Mouse (Mus musculus) E14TG2a.4 (cell line): ENCODE data around the gene Pakap.
A peak's percentile ranks its signal among the peaks of the same experiment; 100 is the strongest.

Source experiments
- H3K27me3 ChIP-seq: 2 replicates; pipeline ENCODE4 v1.6.1; 2014; ENCODE audit warnings: low read length, control low read depth; ENCODE audit not compliant: insufficient read depth
- H3K36me3 ChIP-seq: 2 replicates; pipeline ENCODE4 v1.6.1; 2014; ENCODE audit warnings: low read length, control low read depth; ENCODE audit not compliant: insufficient read depth
- H3K4me1 ChIP-seq: replicated peaks from 2 replicates; pipeline ENCODE4 v1.6.1; 2014; ENCODE audit warnings: low read depth, low read length, control low read depth
- H3K4me3 ChIP-seq: replicated peaks from 2 replicates; pipeline ENCODE4 v1.5.1; 2014; ENCODE audit warnings: mild to moderate bottlenecking, low read length
- H3K9me3 ChIP-seq: 2 replicates; pipeline ENCODE4 v1.6.1; 2014; ENCODE audit warnings: low read length, control low read depth
- CTCF ChIP-seq: conservative IDR thresholded peaks from 2 replicates; pipeline ENCODE4 v1.5.1; 2014; ENCODE audit warnings: low read length
- NANOG ChIP-seq: IDR thresholded peaks from 2 replicates; pipeline ENCODE4 v1.6.1; 2014; ENCODE audit warnings: borderline replicate concordance, low read length, mixed read lengths
- POU5F1 ChIP-seq: IDR thresholded peaks from 2 replicates; pipeline ENCODE4 v1.6.1; 2014; ENCODE audit warnings: low read length, borderline replicate concordance

Gene Pakap

GRCm38 (mm10) chr4:57716735-57717134 is 148.8 kb downstream of the Pakap start:
- no peak for TF ChIP-seq NANOG
- TF ChIP-seq CTCF = no peak
- TF ChIP-seq POU5F1 = no peak
- H3K4me1 ChIP-seq = peaks cover 21% of the 10 kb centered on the region
- no peak overlapping the region for H3K4me3 ChIP-seq
- no peaks in the 10 kb centered on the region for H3K27me3 ChIP-seq
- H3K36me3 ChIP-seq = no peaks in the 10 kb centered on the region
- H3K9me3 ChIP-seq = 0 out of 2 replicates have a peak, but pooled peaks cover 7% of the 10 kb centered on the region

DNA sequence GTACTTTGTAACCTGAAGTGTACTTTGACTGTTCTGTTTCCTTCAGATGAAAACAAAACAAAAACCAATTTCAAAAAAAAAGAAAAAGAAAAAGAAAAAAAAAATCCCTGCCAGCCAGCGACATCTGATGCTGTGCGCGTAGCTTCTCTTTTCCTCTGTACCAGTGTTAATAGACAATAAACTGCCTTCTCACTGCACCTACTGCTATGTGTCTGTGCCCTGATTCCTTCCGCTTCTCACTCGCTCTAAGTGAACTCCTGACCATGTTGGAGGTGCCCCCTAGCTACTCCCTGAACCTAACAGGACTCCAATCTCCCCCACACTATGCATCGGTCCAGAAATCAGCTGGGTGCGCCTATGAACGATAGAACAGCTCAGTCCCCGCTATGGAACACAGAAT is 149.4 kb downstream of the Pakap start, which contains the start of gene Akap2:
Akap2 (plus strand) TSS at position 304 of the 400 bp plus-strand sequence.
- Histone ChIP-seq H3K4me3 (no peak within 1 kb of the TSS), H3K36me3 (no peaks in the 10 kb centered on the region), H3K9me3 (0 out of 2 replicates have a peak, but pooled peaks cover 7% of the 10 kb centered on the region), H3K27me3 (no peaks in the 10 kb centered on the region), H3K4me1 (peaks cover 28% of the 10 kb centered on the region)
- TF ChIP-seq NANOG = no peak
- TF ChIP-seq CTCF = no peak
- no peak for TF ChIP-seq POU5F1

GRCm38 (mm10) chr4:57719370-57719769 is 151.4 kb downstream of the Pakap start:
- Histone ChIP-seq H3K4me1 (peaks cover 20% of the 10 kb centered on the region), H3K27me3 (no peaks in the 10 kb centered on the region), H3K9me3 (0 out of 2 replicates have a peak, but pooled peaks cover 7% of the 10 kb centered on the region), H3K4me3 (no peak overlapping the region), H3K36me3 (no peaks in the 10 kb centered on the region)
- TF ChIP-seq NANOG (no peak), CTCF (peak; percentile 55)

DNA sequence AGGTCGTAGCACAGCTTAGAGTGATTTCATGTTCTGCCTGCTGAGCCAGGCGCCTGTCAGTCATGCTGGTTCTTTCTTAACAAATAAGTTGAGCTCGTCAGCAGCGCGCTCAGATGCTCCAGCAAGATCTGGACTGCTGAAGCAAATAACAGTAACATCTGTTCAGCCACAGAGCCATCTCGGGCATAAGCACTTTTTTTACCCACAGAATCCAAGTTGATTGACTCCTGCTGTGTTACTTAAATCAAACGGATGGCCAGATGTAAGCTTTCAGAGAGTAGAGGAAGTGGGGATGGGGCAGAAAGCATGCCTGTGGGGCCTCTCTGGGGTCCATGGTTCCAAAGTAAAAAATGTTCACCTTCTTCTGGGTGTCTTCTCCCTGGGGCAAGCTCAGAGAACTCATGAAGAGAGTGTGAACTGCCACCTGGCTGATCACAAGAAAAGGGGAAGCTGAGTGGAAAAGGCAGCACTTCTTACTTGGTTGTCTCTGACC is 152.9 kb downstream of the Pakap start:
- Histone ChIP-seq H3K9me3 (0 out of 2 replicates have a peak, but pooled peaks cover 7% of the 10 kb centered on the region), H3K36me3 (no peaks in the 10 kb centered on the region), H3K27me3 (no peaks in the 10 kb centered on the region), H3K4me1 (peaks cover 20% of the 10 kb centered on the region), H3K4me3 (no peak overlapping the region)
- TF ChIP-seq CTCF (no peak), NANOG (no peak), POU5F1 (no peak)

DNA sequence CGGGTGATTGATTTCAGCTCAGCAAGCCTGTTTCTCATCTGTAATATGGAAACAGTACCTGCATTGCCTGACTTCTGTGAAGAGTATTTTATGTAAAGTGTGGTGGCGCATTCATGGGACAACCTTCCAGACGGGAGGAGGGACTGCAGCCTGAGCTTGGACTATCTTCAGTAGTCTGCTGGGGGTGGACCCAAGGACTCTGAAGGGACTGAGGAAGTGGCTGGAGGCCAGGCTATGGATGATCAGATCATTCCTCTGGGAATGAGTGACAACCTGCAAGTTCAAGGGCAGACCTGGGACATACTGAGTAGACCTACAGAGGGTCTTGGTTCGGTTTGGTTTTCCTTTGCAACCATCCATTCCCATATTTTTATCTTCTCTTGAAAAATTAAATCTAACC is 154.3 kb downstream of the Pakap start:
- TF ChIP-seq NANOG = no peak
- TF ChIP-seq CTCF = no peak
- no peak for TF ChIP-seq POU5F1
- no peak overlapping the region for H3K4me3 ChIP-seq

GRCm38 (mm10) chr4:57723659-57724058 is 155.7 kb downstream of the Pakap start:
- Histone ChIP-seq H3K27me3 (no peaks in the 10 kb centered on the region), H3K36me3 (no peaks in the 10 kb centered on the region), H3K4me3 (no peak overlapping the region), H3K4me1 (peaks cover 18% of the 10 kb centered on the region), H3K9me3 (0 out of 2 replicates have a peak, but pooled peaks cover 5% of the 10 kb centered on the region)
- TF ChIP-seq CTCF = no peak; the same call in 1 of the 2 replicates
- TF ChIP-seq NANOG = no peak
- TF ChIP-seq POU5F1 = no peak

More for the DNA sequence above, 154.3 kb downstream of the Pakap start:
- Histone ChIP-seq H3K36me3 (no peaks in the 10 kb centered on the region), H3K27me3 (no peaks in the 10 kb centered on the region), H3K9me3 (0 out of 2 replicates have a peak, but pooled peaks cover 7% of the 10 kb centered on the region), H3K4me1 (peaks cover 20% of the 10 kb centered on the region)

GRCm38 (mm10) chr4:57725569-57725968 is 157.6 kb downstream of the Pakap start:
- no peak overlapping the region for H3K4me3 ChIP-seq
- no peak for TF ChIP-seq CTCF
- no peak for TF ChIP-seq NANOG
- TF ChIP-seq POU5F1 = no peak
- H3K27me3 ChIP-seq = no peaks in the 10 kb centered on the region
- H3K4me1 ChIP-seq = peaks cover 15% of the 10 kb centered on the region
- H3K9me3 ChIP-seq = no peaks in the 10 kb centered on the region
- no peaks in the 10 kb centered on the region for H3K36me3 ChIP-seq

GRCm38 (mm10) chr4:57728611-57729183 is 160.7 kb downstream of the Pakap start:
- no peaks in the 10 kb centered on the region for H3K36me3 ChIP-seq
- no peaks in the 10 kb centered on the region for H3K4me1 ChIP-seq
- TF ChIP-seq POU5F1 = no peak
- TF ChIP-seq NANOG = no peak
- TF ChIP-seq CTCF = no peak
- H3K9me3 ChIP-seq = no peaks in the 10 kb centered on the region
- H3K4me3 ChIP-seq = no peak overlapping the region
- no peaks in the 10 kb centered on the region for H3K27me3 ChIP-seq

GRCm38 (mm10) chr4:57730047-57730446 is 162.1 kb downstream of the Pakap start:
- Histone ChIP-seq H3K4me3 (no peak overlapping the region), H3K27me3 (no peaks in the 10 kb centered on the region), H3K36me3 (no peaks in the 10 kb centered on the region), H3K9me3 (no peaks in the 10 kb centered on the region), H3K4me1 (no peaks in the 10 kb centered on the region)
- no peak for TF ChIP-seq CTCF
- TF ChIP-seq NANOG = no peak
- TF ChIP-seq POU5F1 = no peak
